Mouse (Mus musculus) stomach, postnatal 0 days (tissue): Measurements from ENCODE around the gene Cacnb1.

Experiments
- CTCF ChIP-seq: IDR thresholded peaks from 2 replicates; pipeline ENCODE4 v1.5.1; 2016; ENCODE audit warnings: antibody characterized with exemption, low read depth, mild to moderate bottlenecking, moderate library complexity
- EP300 ChIP-seq: optimal IDR thresholded peaks from 2 replicates; pipeline ENCODE3; 2016; ENCODE audit warnings: antibody characterized with exemption

GRCm38 (mm10) chr11:98021118-98021517, 1.7 kb downstream of the Cacnb1 start:
- TF ChIP-seq CTCF (no peak), EP300 (no peak)
